Mouse (Mus musculus) cerebellum, adult 2 months (tissue): Measurements from ENCODE around the gene Eddm3b.

Source experiments
- CTCF ChIP-seq: fragments of 200-500 bp; IDR thresholded peaks from 2 replicates; pipeline ENCODE4 v1.5.1; 2011; ENCODE audit warnings: low read depth, mild to moderate bottlenecking, control low read depth, low read length, moderate library complexity, borderline replicate concordance; ENCODE audit not compliant: insufficient read depth
- POLR2A ChIP-seq: fragments of 200-500 bp; IDR thresholded peaks from 2 replicates; pipeline ENCODE4 v1.6.1; 2011; ENCODE audit warnings: low read length, control low read depth, borderline replicate concordance; ENCODE audit not compliant: insufficient read depth

- no peak for TF ChIP-seq CTCF
- TF ChIP-seq POLR2A: no peak
Measured at GRCm38 (mm10) chr14:51145521-51145920, 31.3 kb downstream of the Eddm3b start.
